Mouse (Mus musculus) mouse trophoblast stem cell (cell line): ENCODE results near the gene Tec.
"Not testable (repeated sequence)": the region's sequence is repeated elsewhere in the genome, so short reads cannot be mapped to it uniquely, and the experiment has no call there.

Experiments used
- in situ Hi-C, 2 experiments: fragments of 300-500 bp; cut with MseI, MboI; formaldehyde crosslinking; loops; 2 replicates in 1 of 2; 3 replicates in 1 of 2; pipeline ENCODE4 v1.15.1; 2025

Tec gene

GRCm38 (mm10) chr5:72820036-72820640 lies 48.1 kb downstream of the Tec start:
- in situ Hi-C loops: no loop called here

GRCm38 (mm10) chr5:72818513-72819180 lies 49.6 kb downstream of the Tec start:
- in situ Hi-C loops: no loop called here

- in situ Hi-C loops: no loop called here
Observed at GRCm38 (mm10) chr5:72817523-72818091, 50.7 kb downstream of the Tec start.

- in situ Hi-C loops: not testable (repeated sequence)
Observed at GRCm38 (mm10) chr5:72816960-72817359, 51.3 kb downstream of the Tec start.

- in situ Hi-C loops: no loop called here
Observed at GRCm38 (mm10) chr5:72816491-72816890, 51.8 kb downstream of the Tec start.

GRCm38 (mm10) chr5:72816046-72816445 lies 52.2 kb downstream of the Tec start:
- in situ Hi-C loops: no loop called here

GRCm38 (mm10) chr5:72815361-72815760 lies 52.9 kb downstream of the Tec start:
- in situ Hi-C loops: no loop called here

- in situ Hi-C loops: no loop called here
Observed at GRCm38 (mm10) chr5:72814072-72814471, 54.2 kb downstream of the Tec start.

- in situ Hi-C loops: no loop called here
Observed at GRCm38 (mm10) chr5:72812908-72813307, 55.4 kb downstream of the Tec start.

- in situ Hi-C loops: no loop called here
Observed at GRCm38 (mm10) chr5:72812328-72812727, 56.0 kb downstream of the Tec start.

- in situ Hi-C loops: no loop called here
Observed at GRCm38 (mm10) chr5:72811397-72811796, 56.9 kb downstream of the Tec start.

GRCm38 (mm10) chr5:72810990-72811389 lies 57.3 kb downstream of the Tec start:
- in situ Hi-C loops: no loop called here

GRCm38 (mm10) chr5:72809480-72809879 lies 58.8 kb downstream of the Tec start:
- in situ Hi-C loops: no loop called here

GRCm38 (mm10) chr5:72808456-72809111 lies 59.7 kb downstream of the Tec start:
- in situ Hi-C loops: no loop called here

- in situ Hi-C loops: no loop called here
Observed at GRCm38 (mm10) chr5:72802851-72803250, 65.4 kb downstream of the Tec start.

GRCm38 (mm10) chr5:72798563-72798962 lies 69.7 kb downstream of the Tec start:
- in situ Hi-C loops: no loop called here

GRCm38 (mm10) chr5:72796186-72796613 lies 72.1 kb downstream of the Tec start:
- in situ Hi-C loops: no loop called here

- in situ Hi-C loops: no loop called here
Observed at GRCm38 (mm10) chr5:72793309-72793850, 74.9 kb downstream of the Tec start.

GRCm38 (mm10) chr5:72791789-72792188 lies 76.5 kb downstream of the Tec start:
- in situ Hi-C loops: no loop called here

GRCm38 (mm10) chr5:72791386-72791785 lies 76.9 kb downstream of the Tec start:
- in situ Hi-C loops: no loop called here

GRCm38 (mm10) chr5:72785451-72785850 lies 82.8 kb downstream of the Tec start:
- in situ Hi-C loops: no loop called here

GRCm38 (mm10) chr5:72784719-72785118 lies 83.6 kb downstream of the Tec start:
- in situ Hi-C loops: no loop called here
